Mouse (Mus musculus) spleen, adult 2 months (tissue): Measurements from ENCODE around the gene Wars. TPM values are rescaled to one million over a fixed set of nuclear protein-coding genes. Genes with fewer than 3 reads are reported as not detected.

Source experiments
- DNase-seq, 2 experiments: peaks; one replicate each; pipeline versions ENCODE4 v3.0.0 to v3.0.0-alpha.2; 2012 to 2021; ENCODE audit warnings: low spot score in 2 of 2, low read depth in 1 of 2
- H3K27ac ChIP-seq: fragments of 200-500 bp; 2 replicates; pipeline ENCODE4 v1.5.1; 2012; ENCODE audit warnings: low read length, inconsistent platforms; ENCODE audit not compliant: insufficient read depth
- H3K27me3 ChIP-seq: fragments of 200-500 bp; 2 replicates; pipeline ENCODE4 v1.6.1; 2012; ENCODE audit warnings: mild to moderate bottlenecking, moderate library complexity, low read length, inconsistent platforms; ENCODE audit not compliant: control insufficient read depth, insufficient read depth
- H3K36me3 ChIP-seq: fragments of 200-500 bp; 2 replicates; pipeline ENCODE4 v1.6.1; 2012; ENCODE audit warnings: mild to moderate bottlenecking, low read length, inconsistent platforms; ENCODE audit not compliant: control insufficient read depth, insufficient read depth
- H3K4me1 ChIP-seq: fragments of 200-500 bp; 2 replicates; pipeline ENCODE4 v1.6.1; 2011; ENCODE audit warnings: inconsistent platforms; ENCODE audit not compliant: control insufficient read depth, insufficient read depth, insufficient read length
- H3K4me3 ChIP-seq: fragments of 200-500 bp; 2 replicates; pipeline ENCODE4 v1.5.1; 2011; ENCODE audit warnings: mild to moderate bottlenecking, inconsistent platforms; ENCODE audit not compliant: insufficient read depth, insufficient read length; ENCODE audit errors: extremely low read depth
- CTCF ChIP-seq: fragments of 200-500 bp; IDR thresholded peaks from 2 replicates; pipeline ENCODE4 v1.5.1; 2011; ENCODE audit warnings: mild to moderate bottlenecking, inconsistent platforms; ENCODE audit not compliant: insufficient read depth, insufficient read length, insufficient replicate concordance; ENCODE audit errors: extremely low read depth
- POLR2A ChIP-seq: fragments of 200-500 bp; IDR thresholded peaks from 2 replicates; pipeline ENCODE4 v1.6.1; 2011; ENCODE audit warnings: low read depth, low read length, inconsistent platforms
- WGBS: fragments of 180-500 bp; shearing (Covaris S2); methylation state at CpG from one replicate; pipeline ENCODE4 v1.1.7; 2018; 5-methylcytosine and 5-hydroxymethylcytosine counted together
- polyA plus RNA-seq: library from polyadenylated mRNA; depleted of rRNA; stranded (reverse); fragments of >200 nt; gene quantifications from 2 replicates; pipeline ENCODE4 v1.2.3, GENCODE M21; 2012

The Wars gene
- polyA plus RNA-seq, 1 experiment = 45.5 TPM

DNA sequence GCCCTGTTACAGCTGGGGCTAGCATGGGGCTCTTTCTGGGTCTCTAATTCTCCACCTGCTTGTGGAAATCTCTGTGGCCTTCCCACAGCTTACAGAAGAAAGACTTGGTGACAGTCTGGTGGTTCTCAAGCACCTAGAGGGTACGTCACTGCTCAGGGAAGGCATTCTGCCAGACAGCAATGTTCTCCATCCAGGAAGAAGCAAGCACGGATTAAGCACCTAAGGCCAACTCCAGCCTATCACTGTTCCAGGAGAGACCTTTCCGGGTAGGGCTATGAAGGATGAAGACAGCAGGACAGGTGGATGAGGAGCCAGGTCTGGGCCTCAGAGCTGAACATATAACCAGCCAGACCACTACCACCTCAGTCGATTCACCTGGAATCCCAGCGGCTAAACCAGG, 59.2 kb downstream of the Wars start:
- peak overlapping the region; percentile 85; the same call in 1 of the 2 replicates for H3K4me3 ChIP-seq
- H3K27ac ChIP-seq = no peak overlapping the region
- DNase-seq = no peak
- TF ChIP-seq POLR2A = no peak
- TF ChIP-seq CTCF = no peak
- H3K4me1 ChIP-seq = peaks cover 3% of the 10 kb centered on the region; the same call in 1 of the 2 replicates
- no peaks in the 10 kb centered on the region for H3K36me3 ChIP-seq
- H3K27me3 ChIP-seq = no peaks in the 10 kb centered on the region
- WGBS = 77% methylated on average over 5 of the region's 5 CpGs

DNA sequence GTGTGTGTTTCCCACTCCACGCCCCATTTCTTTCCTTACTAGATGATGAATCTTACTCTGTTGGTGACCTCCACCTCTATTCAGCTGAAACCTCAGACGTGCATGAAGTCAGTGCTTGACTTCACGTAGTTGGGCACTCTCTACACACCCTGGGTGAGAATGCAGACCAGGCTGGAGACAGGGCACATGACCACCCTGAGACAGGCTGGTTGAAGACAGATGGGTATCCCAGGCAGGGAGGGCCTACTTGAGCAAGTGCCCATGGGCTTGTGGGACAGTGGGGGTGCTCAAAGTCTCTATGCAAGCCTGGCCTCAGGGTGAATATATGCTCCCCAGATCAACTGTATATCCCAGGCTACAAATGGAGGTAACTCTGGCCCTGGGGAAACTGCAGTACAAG, 59.6 kb downstream of the Wars start:
- H3K36me3 ChIP-seq = no peaks in the 10 kb centered on the region
- peaks cover 3% of the 10 kb centered on the region; the same call in 1 of the 2 replicates for H3K4me1 ChIP-seq
- WGBS = 93% methylated on average over 3 of the region's 3 CpGs
- no peak for TF ChIP-seq CTCF
- no peak for TF ChIP-seq POLR2A
- no peak overlapping the region for H3K27ac ChIP-seq
- no peaks in the 10 kb centered on the region for H3K27me3 ChIP-seq
- no peak overlapping the region for H3K4me3 ChIP-seq
- no peak for DNase-seq

DNA sequence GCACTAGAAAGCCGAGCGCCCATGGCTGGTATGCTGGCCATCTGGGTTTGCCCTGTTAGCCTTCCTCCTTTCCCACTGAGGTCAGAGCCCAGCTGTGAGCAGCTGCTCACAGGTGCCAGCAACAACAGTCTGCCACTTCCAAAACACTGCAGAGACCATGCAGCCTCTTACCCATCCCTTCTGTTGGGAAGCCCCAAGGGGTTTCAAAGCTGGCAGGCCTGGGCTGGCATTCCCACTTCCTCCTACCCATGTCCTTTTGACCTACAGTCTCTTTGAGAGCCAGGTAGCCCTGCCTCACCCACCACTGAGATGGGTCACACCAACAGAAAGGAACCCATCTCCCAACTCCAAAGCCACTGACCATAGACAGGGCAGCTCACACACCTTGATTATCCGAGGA, 60.6 kb downstream of the Wars start:
- H3K4me1 ChIP-seq = peaks cover 3% of the 10 kb centered on the region; the same call in 1 of the 2 replicates
- H3K27ac ChIP-seq = no peak overlapping the region
- TF ChIP-seq CTCF = no peak
- no peak for TF ChIP-seq POLR2A
- no peaks in the 10 kb centered on the region for H3K27me3 ChIP-seq
- H3K36me3 ChIP-seq = no peaks in the 10 kb centered on the region
- DNase-seq = no peak
- WGBS = 84% methylated on average over 3 of the region's 3 CpGs
- no peak overlapping the region for H3K4me3 ChIP-seq

DNA sequence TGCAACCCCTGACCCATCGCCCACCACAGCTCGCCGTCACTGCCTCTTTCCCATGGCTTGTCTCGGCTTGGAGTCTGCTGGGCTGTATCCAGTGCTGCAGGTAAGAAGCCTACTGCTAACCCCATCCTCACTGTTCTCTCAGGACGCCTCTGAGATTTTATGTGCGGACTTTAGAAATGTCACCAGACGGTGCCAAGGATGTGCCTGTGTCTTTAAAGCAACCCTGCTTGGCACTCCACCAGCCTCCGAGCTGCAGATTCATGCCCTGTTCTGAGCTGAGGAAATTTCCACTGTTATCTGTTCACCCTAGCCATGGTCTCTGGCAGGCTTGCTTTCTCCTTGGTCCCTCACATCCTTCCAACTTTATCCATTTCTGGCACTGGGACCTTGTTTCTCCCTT, 61.1 kb downstream of the Wars start:
- no peak overlapping the region for H3K4me3 ChIP-seq
- H3K27ac ChIP-seq = no peak overlapping the region
- H3K27me3 ChIP-seq = no peaks in the 10 kb centered on the region
- no peaks in the 10 kb centered on the region for H3K36me3 ChIP-seq
- peaks cover 3% of the 10 kb centered on the region; the same call in 1 of the 2 replicates for H3K4me1 ChIP-seq
- TF ChIP-seq CTCF (no peak), POLR2A (no peak)
- DNase-seq = no peak
- 91% methylated on average over 8 of the region's 8 CpGs for WGBS

DNA sequence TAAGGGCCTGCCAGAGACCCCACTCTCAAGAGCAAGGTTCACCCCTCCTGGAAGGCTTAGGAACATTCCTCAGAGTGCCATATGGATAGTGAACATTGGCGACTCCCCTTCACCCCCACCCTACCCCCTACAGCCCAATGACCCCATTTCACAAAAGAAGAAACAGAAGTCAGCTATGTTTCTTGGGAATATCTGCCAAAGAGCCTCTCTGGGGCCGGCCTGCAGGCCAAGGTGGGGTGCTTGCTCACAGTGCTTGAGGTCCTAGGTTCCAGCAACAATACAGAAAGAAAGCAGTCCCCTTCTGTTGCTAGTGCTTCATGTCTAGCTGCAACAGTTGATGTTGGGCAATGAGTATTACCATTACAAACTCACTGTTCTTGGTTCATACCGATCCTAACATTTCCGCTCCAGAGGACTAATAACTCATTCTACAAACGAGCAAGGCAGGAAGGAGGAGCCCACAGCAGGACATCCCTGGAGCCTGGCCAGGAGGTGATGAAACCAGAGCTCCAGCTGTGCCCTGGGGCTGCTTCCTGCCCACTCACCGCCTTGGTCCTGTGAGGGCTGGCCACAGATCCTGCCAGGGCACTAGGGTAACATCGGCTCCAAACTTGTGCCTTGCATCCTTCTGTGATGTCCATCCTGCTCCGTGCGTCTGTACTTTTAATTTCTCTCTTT, 61.9 kb downstream of the Wars start:
- 0 out of 2 replicates have a peak, but pooled peaks cover under 1% of the 10 kb centered on the region for H3K36me3 ChIP-seq
- no peaks in the 10 kb centered on the region for H3K27me3 ChIP-seq
- H3K4me1 ChIP-seq = peaks cover 3% of the 10 kb centered on the region; the same call in 1 of the 2 replicates
- WGBS = 56% methylated on average over 9 of the region's 9 CpGs
- no peak overlapping the region for H3K27ac ChIP-seq
- no peak overlapping the region for H3K4me3 ChIP-seq
- TF ChIP-seq CTCF = no peak
- TF ChIP-seq POLR2A = no peak
- no peak for DNase-seq

DNA sequence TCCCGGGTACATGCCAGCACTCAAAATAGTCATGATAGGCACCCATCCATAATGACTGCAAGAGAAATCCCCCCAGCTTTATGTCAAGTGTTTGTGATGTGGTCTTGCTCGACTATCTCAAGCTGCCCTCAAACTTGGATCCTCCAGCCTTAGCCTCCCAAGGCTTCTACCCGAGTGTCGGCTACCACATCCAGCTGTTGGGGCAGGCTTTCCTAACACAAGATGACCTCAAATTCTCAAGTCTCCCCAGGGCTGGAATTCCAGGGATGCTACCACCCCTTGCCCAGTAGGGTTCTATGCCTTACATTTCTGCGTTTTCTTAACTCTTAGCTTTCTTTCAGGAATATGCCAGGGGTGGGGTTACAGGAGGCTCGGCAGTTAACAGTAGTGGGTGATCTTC, 63.6 kb downstream of the Wars start:
- H3K4me3 ChIP-seq = no peak overlapping the region
- H3K36me3 ChIP-seq = 0 out of 2 replicates have a peak, but pooled peaks cover 5% of the 10 kb centered on the region
- no peak for TF ChIP-seq POLR2A
- no peak for TF ChIP-seq CTCF
- H3K27me3 ChIP-seq = no peaks in the 10 kb centered on the region
- 88% methylated on average over 6 of the region's 6 CpGs for WGBS
- H3K4me1 ChIP-seq = no peaks in the 10 kb centered on the region
- DNase-seq = no peak
- H3K27ac ChIP-seq = no peak overlapping the region

DNA sequence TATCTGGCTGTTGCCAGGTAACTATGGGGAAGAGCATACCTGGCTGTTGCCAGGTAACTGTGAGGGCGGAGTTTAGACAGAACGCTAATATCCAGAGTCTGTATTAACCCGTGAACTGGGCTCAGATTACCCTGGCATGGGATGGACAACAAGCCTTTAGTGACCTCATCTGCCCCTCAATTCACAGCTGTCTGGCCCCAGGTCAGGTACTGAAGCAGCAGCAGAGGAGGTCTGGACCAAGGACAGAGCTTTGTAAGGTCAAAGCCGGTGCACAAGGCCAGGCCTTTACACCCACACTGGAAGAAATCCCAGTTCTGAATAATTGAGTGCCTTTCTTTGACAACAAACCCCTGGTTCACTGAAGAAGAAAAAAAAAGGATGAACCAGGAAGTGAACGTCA, 64.3 kb downstream of the Wars start:
- DNase-seq = no peak
- H3K4me1 ChIP-seq = no peaks in the 10 kb centered on the region
- H3K27ac ChIP-seq = no peak overlapping the region
- H3K4me3 ChIP-seq = no peak overlapping the region
- TF ChIP-seq POLR2A (no peak), CTCF (no peak)
- 83% methylated on average over 5 of the region's 5 CpGs for WGBS
- H3K36me3 ChIP-seq = 0 out of 2 replicates have a peak, but pooled peaks cover 5% of the 10 kb centered on the region
- no peaks in the 10 kb centered on the region for H3K27me3 ChIP-seq

DNA sequence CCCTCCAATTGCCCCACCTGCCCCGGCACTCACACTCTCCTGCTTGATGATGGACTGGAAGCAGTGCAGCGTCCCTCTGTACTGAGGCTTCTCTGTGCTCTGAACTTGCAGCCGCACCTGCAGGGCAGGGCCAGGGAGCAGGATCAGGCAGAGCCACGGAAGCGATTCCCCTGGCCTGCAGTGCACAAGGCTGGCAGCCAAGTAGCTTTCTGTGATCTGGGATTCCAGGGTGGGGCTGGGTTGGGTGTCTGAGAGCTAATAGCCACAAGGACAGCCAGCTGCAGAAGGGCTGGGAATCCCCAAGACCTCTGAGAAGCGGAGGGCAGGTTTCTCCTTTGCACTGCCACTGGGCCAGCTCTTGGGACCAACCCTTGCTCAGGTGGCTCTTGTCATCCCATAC, 66.3 kb downstream of the Wars start:
- 94% methylated on average over 6 of the region's 6 CpGs for WGBS
- Histone ChIP-seq H3K36me3 (0 out of 2 replicates have a peak, but pooled peaks cover 5% of the 10 kb centered on the region), H3K4me3 (no peak overlapping the region), H3K27me3 (no peaks in the 10 kb centered on the region), H3K27ac (no peak overlapping the region), H3K4me1 (no peaks in the 10 kb centered on the region)
- no peak for TF ChIP-seq POLR2A
- no peak for TF ChIP-seq CTCF
- DNase-seq = no peak
